Mouse (Mus musculus): ENCODE data around the gene Mill1. TPM values are rescaled to one million over a fixed set of nuclear protein-coding genes. Genes with fewer than 3 reads are reported as not detected.
A peak's percentile ranks its signal among the peaks of the same experiment; 100 is the strongest.
"Not testable (repeated sequence)": the region's sequence is repeated elsewhere in the genome, so short reads cannot be mapped to it uniquely, and the experiment has no call there.

The Mill1 gene
- not detected in 2 replicates for polyA plus RNA-seq (2015; fragmentation: Nextera tagmentation; extraction: Ambion mirVana)

DNA sequence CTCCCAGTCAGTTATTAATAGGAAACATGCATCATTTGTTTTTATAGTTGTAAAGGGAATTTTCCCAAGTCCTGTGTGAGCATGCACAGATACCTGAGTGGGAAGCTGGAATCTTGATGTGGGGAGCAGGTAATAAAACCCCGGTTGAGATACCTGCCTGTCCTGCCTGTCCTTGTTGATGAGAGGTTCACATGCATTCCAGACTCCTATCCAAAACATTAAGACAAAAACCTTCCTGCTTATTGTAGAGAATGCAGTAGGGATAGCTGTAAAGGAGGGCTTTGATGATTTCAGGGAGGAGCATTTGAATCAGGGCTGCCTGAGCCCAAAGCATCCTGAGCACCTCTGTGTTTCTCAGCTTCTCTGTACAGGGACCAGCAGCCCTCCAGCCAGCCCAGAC, at the start of gene Mill1:
Gene Mill1, plus strand, starts transcription at position 301 of the 400 bp plus-strand sequence.
- H3K4me2 ChIP-seq (replicated peaks; ENCODE audit: low read depth): no peak within 1 kb of the TSS
- H3K4me3 ChIP-seq (ENCODE audit: low read depth, low read length): no peak within 1 kb of the TSS
- no peaks in the 10 kb centered on the region for H3K36me3 ChIP-seq (ENCODE audit: control insufficient read depth, insufficient read depth)
- no peaks in the 10 kb centered on the region for H3K4me1 ChIP-seq (replicated peaks; ENCODE audit: control insufficient read depth, insufficient read depth, low read length)
- WGBS: 31% methylated on average over 1 of the region's 1 CpGs
- H3K27ac ChIP-seq (ENCODE audit: low read depth, low read length): no peak within 1 kb of the TSS
- no peak for ATAC-seq
- H3K9ac ChIP-seq (ENCODE audit: low read depth, low read length): no peak within 1 kb of the TSS
- no peaks in the 10 kb centered on the region for H3K27me3 ChIP-seq (replicated peaks; ENCODE audit: control insufficient read depth, insufficient read depth, low read length)
- no peaks in the 10 kb centered on the region; the same call in 1 of the 2 replicates for H3K9me3 ChIP-seq (ENCODE audit: control insufficient read depth)
- no peak for TF ChIP-seq CTCF (IDR thresholded peaks at IDR 0.05; ENCODE audit: low read depth)

- Histone ChIP-seq H3K9ac (ENCODE audit: low read depth, low read length) (no peak overlapping the region), H3K27me3 (replicated peaks; ENCODE audit: control insufficient read depth, insufficient read depth, low read length) (no peaks in the 10 kb centered on the region), H3K27ac (ENCODE audit: low read depth, low read length) (no peak overlapping the region), H3K4me2 (replicated peaks; ENCODE audit: low read depth) (no peak overlapping the region), H3K4me1 (replicated peaks; ENCODE audit: control insufficient read depth, insufficient read depth, low read length) (no peaks in the 10 kb centered on the region), H3K4me3 (ENCODE audit: low read depth, low read length) (no peak overlapping the region), H3K36me3 (ENCODE audit: control insufficient read depth, insufficient read depth) (no peaks in the 10 kb centered on the region), H3K9me3 (ENCODE audit: control insufficient read depth) (no peaks in the 10 kb centered on the region)
- 9% methylated on average over 9 of the region's 9 CpGs for WGBS
- no peak for ATAC-seq
- peak; percentile 71 for TF ChIP-seq CTCF (IDR thresholded peaks at IDR 0.05; ENCODE audit: low read depth)
Measured at GRCm38 (mm10) chr7:18210938-18211337, 34.2 kb upstream of the Mill1 start.

GRCm38 (mm10) chr7:18214699-18215098, 30.4 kb upstream of the Mill1 start:
- WGBS: 53% methylated on average over 1 of the region's 1 CpGs

DNA sequence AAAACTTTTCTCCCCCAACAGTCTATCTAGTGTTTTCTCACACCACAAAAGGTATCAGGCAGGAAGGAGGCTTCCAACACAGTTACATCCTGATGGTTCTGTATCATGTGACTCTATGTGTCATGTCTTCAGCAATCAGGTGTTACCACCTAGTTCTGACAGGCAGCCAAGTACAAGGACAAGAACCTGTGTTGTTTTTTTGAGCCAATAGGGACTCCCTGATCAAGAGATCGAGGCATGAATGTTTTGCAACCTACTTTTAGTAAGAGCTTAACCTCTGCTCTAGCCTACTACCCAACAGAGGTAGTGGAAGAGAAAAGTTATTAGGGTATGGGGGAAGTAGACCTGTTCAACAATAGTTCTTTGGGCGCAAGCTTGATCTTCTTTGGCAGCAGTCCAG, 6.6 kb upstream of the Mill1 start:
- WGBS: 65% methylated on average over 2 of the region's 2 CpGs
- H3K27ac ChIP-seq (ENCODE audit: low read depth, low read length): no peak overlapping the region
- no peak overlapping the region for H3K4me2 ChIP-seq (replicated peaks; ENCODE audit: low read depth)

More at GRCm38 (mm10) chr7:18214699-18215098, 30.4 kb upstream of the Mill1 start:
- H3K9ac ChIP-seq (ENCODE audit: low read depth, low read length): no peak overlapping the region
- no peaks in the 10 kb centered on the region for H3K36me3 ChIP-seq (ENCODE audit: control insufficient read depth, insufficient read depth)
- no peak overlapping the region for H3K27ac ChIP-seq (ENCODE audit: low read depth, low read length)
- H3K4me1 ChIP-seq (replicated peaks; ENCODE audit: control insufficient read depth, insufficient read depth, low read length): no peaks in the 10 kb centered on the region
- H3K4me3 ChIP-seq (ENCODE audit: low read depth, low read length): no peak overlapping the region
- TF ChIP-seq CTCF (IDR thresholded peaks at IDR 0.05; ENCODE audit: low read depth): no peak
- no peak for ATAC-seq
- no peak overlapping the region for H3K4me2 ChIP-seq (replicated peaks; ENCODE audit: low read depth)
- H3K9me3 ChIP-seq (ENCODE audit: control insufficient read depth): no peaks in the 10 kb centered on the region
- no peaks in the 10 kb centered on the region for H3K27me3 ChIP-seq (replicated peaks; ENCODE audit: control insufficient read depth, insufficient read depth, low read length)

DNA sequence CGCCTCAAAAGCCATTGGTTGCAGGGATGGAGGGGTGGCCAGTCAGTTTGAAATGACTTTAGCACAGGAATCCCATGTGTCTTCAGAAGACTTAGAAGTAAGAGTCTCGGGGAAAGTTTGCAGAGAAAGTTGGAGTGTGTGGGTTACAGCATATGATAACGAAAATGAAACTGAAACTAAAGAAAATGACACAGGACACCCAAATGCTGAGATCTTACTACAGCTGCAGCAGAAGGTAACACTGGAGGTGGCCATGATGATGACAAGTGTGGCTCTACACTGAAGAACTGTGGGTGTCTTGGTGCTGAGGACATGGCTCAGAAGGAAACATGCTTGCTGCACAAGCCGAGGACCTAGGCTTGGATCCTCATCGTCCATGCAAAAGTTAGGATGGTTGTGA, 3.9 kb upstream of the Mill1 start:
- Histone ChIP-seq H3K36me3 (ENCODE audit: control insufficient read depth, insufficient read depth) (no peaks in the 10 kb centered on the region), H3K4me2 (replicated peaks; ENCODE audit: low read depth) (no peak overlapping the region), H3K4me3 (ENCODE audit: low read depth, low read length) (no peak overlapping the region), H3K9ac (ENCODE audit: low read depth, low read length) (no peak overlapping the region), H3K27me3 (replicated peaks; ENCODE audit: control insufficient read depth, insufficient read depth, low read length) (no peaks in the 10 kb centered on the region), H3K9me3 (ENCODE audit: control insufficient read depth) (no peaks in the 10 kb centered on the region; the same call in 1 of the 2 replicates), H3K4me1 (replicated peaks; ENCODE audit: control insufficient read depth, insufficient read depth, low read length) (no peaks in the 10 kb centered on the region), H3K27ac (ENCODE audit: low read depth, low read length) (no peak overlapping the region)
- ATAC-seq: no peak
- 78% methylated on average over 5 of the region's 5 CpGs for WGBS
- TF ChIP-seq CTCF (IDR thresholded peaks at IDR 0.05; ENCODE audit: low read depth): no peak

More for the DNA sequence above, 6.6 kb upstream of the Mill1 start:
- no peaks in the 10 kb centered on the region for H3K27me3 ChIP-seq (replicated peaks; ENCODE audit: control insufficient read depth, insufficient read depth, low read length)
- no peaks in the 10 kb centered on the region for H3K36me3 ChIP-seq (ENCODE audit: control insufficient read depth, insufficient read depth)
- no peak for ATAC-seq
- no peaks in the 10 kb centered on the region for H3K4me1 ChIP-seq (replicated peaks; ENCODE audit: control insufficient read depth, insufficient read depth, low read length)
- no peak overlapping the region for H3K9ac ChIP-seq (ENCODE audit: low read depth, low read length)
- H3K9me3 ChIP-seq (ENCODE audit: control insufficient read depth): no peaks in the 10 kb centered on the region; the same call in 1 of the 2 replicates
- H3K4me3 ChIP-seq (ENCODE audit: low read depth, low read length): no peak overlapping the region
- TF ChIP-seq CTCF (IDR thresholded peaks at IDR 0.05; ENCODE audit: low read depth): no peak

- H3K4me1 ChIP-seq (replicated peaks; ENCODE audit: control insufficient read depth, insufficient read depth, low read length); H3K4me2 ChIP-seq (replicated peaks; ENCODE audit: low read depth); H3K27me3 ChIP-seq (replicated peaks; ENCODE audit: control insufficient read depth, insufficient read depth, low read length); H3K27ac ChIP-seq (ENCODE audit: low read depth, low read length); H3K9me3 ChIP-seq (ENCODE audit: control insufficient read depth); H3K36me3 ChIP-seq (ENCODE audit: control insufficient read depth, insufficient read depth); ATAC-seq; H3K9ac ChIP-seq (ENCODE audit: low read depth, low read length); H3K4me3 ChIP-seq (ENCODE audit: low read depth, low read length): not testable (repeated sequence)
- 29% methylated on average over 1 of the region's 1 CpGs for WGBS
Measured at GRCm38 (mm10) chr7:18243959-18244573, 1.1 kb upstream of the Mill1 start.
